Mouse (Mus musculus): Measurements from ENCODE around the gene Lrrc74a.
A peak's percentile ranks its signal among the peaks of the same experiment; 100 is the strongest.

- TF ChIP-seq CTCF (IDR thresholded peaks at IDR 0.05; ENCODE audit: low read depth, low read length) (peak; percentile 19; the same call in 1 of the 2 replicates), POLR2A (IDR thresholded peaks at IDR 0.05; ENCODE audit: extremely low read depth, insufficient read depth, low read length) (0 out of 2 replicates have a peak, but pooled peaks have one; percentile 43)
Measured at GRCm38 (mm10) chr12:86726120-86726640, 8.0 kb upstream of the Lrrc74a start, which contains the start of gene Angel1.
